Mouse (Mus musculus) layer of hippocampus, adult 11-12 months (tissue): ENCODE data around the gene Entr1.
"Not testable (repeated sequence)": the region's sequence is repeated elsewhere in the genome, so short reads cannot be mapped to it uniquely, and the experiment has no call there.

Source experiments
- DNase-seq: peaks from one replicate; pipeline ENCODE4 v3.0.0; 2022; ENCODE audit warnings: low spot score

The Entr1 gene

DNA sequence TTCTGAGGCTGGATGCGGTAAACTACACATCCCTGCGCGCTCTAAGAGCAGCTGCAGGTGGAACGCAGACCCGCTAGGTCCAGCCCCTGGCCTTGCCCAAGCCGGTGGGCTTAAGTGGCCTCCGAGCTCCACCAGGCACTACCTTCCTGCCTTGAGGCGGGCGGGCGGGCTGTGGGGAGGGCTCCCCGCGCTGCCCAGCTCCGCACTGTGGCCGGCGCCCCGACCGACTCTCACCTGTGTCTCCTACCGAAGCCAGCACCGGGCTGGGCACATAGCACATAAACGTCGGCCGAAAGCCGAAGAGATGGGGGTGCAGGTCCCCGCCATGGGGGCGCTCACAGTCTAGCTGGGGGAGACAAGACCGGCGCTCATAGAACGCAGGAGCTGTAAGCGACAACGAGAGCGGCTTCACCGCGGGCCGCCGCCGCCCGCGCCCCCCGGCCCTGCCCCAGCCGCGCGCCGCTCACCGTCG lies 398 bp downstream of the Entr1 start:
- DNase-seq: no peak

DNA sequence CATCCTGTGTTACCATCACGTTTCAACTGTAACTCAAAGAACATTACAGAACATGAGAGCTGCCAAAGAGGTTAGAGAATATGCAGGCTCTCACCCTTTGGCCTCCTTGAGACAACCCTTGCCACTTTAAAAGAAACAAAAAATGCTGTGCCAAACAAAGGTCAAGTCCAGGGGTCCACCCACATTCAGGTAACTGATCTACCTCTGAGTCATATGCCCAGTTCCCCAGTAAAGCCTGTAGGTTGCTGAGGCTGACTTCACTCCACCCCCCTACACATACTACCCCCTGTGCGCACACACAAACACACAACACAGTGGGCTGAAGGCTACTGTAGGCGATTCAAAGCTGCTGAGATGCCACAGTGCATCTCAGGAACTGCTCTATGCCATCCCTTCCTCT lies 1.4 kb downstream of the Entr1 start:
- DNase-seq: no peak

DNA sequence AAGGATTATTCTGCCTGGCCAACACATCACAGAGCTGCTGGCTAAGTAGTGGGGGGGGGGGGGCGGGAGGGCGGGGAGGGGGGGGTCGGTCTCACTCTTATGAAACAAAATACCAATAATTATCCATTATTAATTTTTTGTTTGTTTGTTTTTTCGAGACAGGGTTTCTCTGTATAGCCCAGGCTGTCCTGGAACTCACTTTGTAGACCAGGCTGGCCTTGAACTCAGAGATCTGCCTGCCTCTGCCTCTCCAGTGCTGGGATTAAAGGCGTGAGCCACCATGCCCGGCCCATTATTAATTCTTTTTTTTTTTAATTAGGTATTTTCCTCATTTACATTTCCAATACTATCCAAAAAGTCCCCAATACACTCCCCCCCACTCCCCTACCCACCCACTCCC lies 8.2 kb downstream of the Entr1 start:
- not testable (repeated sequence) for DNase-seq

DNA sequence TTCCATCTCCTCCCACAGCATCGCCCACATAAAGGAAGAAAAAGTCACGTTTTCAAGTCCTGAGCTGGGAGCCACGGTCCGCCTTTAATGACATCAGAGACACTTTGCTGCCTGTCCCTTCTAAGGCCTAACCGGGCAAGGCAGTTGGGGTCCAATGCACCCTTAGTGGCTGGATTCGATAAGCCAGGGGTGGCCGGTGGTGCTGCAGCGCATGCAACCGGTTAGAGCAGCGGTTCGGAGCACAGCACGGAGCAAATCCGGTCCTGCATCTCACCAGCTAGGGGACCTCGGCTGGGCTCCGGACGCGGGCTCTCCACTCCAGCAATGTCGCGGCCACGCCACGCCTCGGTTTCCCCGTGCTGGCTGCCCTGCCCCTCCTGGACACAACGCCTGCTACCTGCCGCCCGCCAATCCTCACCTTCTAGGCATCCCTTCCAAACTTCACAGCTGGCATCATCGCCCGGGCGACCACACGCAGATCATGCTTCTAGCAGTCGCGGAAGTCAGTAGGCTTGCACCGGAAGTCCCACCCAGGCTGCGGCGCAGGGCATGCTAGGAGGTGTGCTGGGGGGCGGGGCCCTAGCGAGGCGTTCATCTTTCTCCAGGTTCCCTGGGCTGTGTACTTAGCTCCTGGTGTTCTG lies 8.9 kb downstream of the Entr1 start, which contains the start of gene Snapc4:
Gene Snapc4, minus strand, starts transcription at position 523 of the 641 bp plus-strand sequence.
- peak; percentile 83 for DNase-seq

DNA sequence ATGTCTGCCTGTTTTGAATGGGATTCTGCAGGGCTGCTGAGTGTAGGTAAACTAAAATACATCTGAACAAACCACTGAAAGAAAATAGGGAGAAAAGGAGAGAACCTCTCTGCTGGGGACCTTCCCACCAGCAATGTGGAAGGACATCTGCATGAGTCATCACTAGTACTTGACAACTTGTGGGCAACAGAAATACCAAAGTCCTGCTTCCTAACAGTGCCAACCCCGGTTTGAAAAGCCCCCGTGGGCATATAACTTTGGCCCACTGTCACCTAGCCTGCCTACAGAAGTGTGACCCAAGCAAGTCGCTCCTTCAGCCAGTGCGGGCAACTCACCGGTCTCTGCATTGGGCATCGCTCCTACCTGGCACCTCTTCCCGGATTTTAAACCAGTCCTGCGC lies 16.7 kb downstream of the Entr1 start:
- DNase-seq: no peak

DNA sequence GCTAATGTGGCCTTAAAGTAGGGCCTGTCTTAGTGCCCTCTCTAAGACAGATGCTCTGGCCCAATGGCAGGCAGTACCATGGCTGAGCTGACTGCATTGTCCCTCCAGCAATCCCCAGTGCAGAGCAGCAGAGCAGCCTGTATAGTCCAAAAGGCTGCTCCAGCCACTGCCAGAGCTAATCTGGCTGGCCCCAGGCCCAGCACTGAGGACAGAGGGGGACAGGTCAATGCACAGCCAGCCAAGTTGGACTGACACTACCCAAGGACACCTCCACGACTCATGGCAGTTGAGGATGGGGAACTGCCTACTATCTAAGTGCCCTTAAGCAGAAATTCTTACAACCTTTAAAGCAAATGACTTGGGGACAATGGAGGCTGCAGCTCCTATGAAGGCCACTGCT lies 20.5 kb downstream of the Entr1 start:
- DNase-seq: no peak

DNA sequence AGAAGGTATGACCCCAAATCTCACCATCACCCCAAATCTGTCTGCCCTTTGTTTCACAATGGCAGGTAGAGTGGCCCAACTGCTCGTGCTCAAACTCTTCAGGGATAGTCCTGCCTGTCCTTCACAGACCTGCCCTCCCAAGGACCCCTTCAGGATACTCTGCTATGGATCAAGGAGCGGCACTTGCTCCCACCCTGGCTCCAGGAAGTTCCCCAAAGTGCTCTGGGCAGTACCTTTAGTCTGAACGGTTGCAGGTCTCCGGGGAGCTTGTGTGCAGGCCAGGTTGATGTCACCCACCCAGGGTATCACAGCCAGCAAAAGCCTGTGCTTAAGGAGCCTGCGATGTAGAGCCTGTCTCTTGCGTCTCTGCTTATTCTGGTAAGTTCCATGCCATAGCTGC lies 21.2 kb downstream of the Entr1 start:
- DNase-seq: no peak

DNA sequence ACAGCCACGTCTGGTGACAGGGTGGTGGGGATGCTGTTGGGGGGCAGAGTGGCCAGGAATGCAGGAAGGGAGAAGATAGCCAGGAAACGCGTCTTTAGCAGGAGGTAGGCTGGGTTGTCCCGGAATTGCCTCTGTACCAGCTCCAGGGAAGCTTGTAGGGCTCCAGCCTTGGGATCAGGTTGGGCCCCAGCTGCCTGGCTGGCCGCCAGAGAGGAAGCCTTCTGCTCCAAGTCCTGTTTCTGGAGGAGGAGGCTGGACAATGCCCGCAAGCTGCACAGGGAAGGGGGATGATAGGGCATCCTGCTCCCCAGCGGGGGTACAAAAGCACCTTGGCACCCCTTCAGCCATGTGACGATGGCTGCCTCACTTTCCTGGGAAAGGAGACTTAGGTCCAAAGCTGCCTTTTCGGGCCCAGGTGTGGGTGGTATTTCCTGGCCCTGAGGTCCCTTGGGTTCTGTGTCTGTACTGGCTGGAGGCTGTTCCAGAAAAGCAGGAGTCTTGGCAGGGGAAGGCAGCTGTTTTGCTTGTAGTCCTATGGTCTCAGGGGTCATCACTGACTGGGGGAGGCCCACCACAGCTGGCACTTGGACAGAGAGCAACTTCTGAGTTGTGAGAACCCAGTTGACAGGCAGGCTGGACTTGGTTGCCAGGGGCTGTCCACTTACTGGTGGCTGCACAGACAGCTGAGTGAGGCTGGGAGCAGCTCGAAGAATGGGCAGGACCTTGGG lies 24.2 kb downstream of the Entr1 start:
- no peak for DNase-seq

DNA sequence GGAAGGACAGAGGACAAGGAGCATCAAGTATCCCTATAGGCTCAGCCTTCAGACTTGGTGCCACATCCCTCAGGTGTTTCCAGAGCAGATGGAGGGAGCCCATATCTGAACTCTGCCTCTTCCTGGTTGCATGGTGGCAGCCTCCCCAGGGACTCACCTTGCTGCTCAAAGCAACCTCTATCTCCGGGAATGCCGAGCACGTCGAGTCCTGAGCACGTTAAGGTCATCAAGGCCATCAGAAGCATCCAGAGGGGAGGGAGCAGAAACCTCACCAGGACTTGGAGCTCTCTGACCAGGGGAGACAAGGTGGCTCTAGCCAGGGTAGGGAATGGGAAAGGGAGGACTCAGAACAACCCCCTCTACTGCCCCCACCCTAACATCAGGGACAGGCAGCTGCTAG lies 25.6 kb downstream of the Entr1 start:
- no peak for DNase-seq

DNA sequence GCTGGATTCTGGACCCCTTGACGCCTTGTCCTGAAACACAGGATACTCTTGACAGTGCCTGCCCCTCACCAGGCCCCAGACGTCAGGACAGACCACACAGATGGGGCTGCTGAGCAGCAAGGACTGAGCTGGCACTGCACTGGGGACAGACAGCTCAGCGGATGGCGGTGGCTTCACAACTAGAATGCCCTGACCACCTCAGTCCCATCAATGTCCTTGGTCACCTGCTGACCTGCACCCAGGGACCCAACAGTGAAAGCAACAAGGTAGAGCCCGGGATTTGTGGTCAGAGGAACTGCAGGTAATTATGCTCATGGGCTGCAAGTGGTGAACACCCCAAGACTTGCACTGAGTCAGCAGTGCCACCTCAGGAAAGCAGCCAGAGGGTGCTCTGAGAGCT lies 26.1 kb downstream of the Entr1 start:
- no peak for DNase-seq

DNA sequence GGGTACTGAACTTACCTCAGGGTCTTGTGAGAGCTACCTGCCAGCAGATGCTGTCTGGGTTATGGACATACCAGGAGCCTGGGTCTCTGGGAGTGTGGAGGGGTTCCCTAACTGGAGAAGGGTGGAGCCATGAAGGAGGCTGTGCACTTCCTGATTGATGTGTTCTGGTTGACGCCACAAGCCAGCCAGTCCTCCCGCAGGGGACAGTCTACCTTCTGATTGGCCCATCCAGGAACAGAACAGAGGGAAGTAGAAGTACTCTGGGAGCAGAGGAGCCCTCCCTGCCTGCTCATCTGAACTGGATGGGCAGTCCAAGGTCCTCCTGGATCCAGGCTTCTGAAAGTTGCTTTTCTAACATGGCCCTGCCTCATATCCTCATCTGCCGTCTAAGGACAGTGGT lies 28.3 kb downstream of the Entr1 start, which contains the start of gene Card9:
Gene Card9, minus strand, starts transcription at position 147 of the 400 bp plus-strand sequence.
- no peak for DNase-seq

DNA sequence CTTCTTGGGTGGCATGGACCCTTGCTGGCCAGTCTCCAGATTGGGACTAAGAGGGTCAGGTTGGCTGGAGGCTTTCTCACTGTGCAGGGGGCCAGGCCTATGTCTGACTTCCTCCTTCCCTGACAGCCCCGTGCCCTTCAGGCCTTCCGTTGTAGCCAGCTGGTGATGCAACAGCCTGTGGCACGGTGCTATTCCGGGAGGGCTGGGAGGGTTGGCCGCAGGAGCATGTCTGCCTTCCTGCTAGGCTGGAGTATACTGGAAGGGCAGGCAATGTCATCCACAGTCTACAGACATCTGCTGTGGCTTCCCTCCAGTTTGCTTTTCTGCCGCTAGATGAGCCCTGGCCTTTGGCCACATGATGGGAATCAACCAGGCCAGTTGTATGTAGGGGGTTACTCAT lies 29.1 kb downstream of the Entr1 start:
- DNase-seq: no peak

DNA sequence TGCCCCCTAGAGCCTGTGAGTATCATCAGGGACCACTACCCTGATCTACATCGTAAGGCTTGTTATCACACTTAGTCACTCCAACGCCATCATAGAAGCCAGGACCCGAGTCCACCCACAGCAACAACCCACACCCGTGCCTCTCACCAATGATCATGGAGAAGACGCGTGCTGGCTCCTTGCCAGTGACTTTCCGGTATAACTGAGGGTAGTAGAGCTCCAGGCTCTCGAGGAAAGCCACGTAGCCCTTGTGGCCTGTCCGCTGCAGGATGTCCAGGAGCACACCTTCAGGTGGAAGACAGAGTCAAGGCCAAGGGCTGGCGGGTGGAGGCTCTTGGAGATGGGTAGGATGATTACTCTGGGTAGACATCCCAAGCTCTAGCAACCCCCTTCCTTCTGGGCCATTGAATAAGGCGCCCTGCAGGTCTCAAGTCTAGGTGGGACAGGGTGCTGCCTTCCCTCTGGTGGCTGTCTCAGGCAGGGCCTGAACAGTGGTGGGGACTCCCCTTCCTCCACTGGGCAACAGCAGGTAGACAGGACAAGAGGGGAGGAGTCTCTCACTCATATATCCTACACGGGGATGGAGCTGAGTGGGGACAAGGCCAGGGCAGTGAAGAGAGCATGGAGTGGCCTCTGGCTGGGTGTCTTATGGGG lies 30.3 kb downstream of the Entr1 start:
- no peak for DNase-seq

DNA sequence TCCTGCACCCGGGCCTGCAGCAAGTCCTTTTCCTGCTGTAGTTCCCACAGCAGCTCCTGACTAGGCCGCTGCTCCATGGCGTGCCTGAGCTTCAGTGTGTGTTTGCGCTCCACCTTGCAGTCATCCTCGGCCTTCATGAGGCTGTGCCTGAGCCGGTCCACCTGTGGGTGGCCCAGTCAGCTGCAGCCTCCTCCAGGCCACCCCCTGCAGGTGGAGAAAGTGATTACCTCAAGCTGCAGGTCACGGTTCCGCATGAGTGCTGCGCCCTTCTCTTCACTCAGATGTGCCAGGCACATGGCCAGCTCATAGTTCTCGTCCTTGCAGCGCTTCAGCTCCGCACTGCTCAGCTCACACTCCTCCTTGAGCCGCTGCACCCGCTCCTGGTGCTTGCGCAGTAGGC lies 31.6 kb downstream of the Entr1 start:
- no peak for DNase-seq

DNA sequence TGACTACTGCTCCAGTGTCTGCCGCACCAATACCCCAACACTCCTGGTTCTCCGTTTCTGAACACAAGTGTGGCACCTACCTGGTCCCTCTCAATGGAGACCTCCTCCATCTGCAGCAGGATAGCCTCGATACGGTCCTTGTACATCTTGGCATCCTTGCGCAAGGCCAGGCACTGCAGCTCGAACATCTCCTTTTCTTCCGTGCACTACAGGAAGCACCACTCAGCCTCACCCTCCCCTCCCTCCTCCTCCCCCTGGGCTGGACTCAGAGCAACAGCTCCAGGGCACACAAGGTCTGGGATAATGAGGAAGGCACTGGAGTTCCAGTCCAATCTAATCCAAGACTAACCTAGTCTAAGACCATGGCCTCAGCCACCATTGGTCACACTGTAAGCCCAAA lies 32.4 kb downstream of the Entr1 start:
- no peak for DNase-seq

DNA sequence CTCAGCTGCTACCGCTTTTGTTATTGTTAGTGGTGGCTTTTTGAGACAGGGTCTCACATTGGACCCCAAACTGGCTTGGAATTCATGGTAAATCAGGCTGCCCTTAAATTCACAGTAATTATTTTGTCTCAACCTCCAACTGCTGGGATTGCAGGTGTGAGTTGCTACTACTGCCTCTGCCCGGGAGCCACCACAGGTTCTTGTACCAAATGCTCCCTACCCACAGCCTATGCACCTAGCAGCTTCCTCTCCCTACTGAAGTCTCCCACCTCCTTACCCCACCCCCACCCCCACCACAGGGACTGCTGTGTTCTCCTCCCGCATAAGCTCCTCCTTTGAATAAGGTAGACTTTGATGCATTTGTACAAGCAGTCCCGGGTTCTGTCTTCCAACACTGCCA lies 32.9 kb downstream of the Entr1 start:
- no peak for DNase-seq

DNA sequence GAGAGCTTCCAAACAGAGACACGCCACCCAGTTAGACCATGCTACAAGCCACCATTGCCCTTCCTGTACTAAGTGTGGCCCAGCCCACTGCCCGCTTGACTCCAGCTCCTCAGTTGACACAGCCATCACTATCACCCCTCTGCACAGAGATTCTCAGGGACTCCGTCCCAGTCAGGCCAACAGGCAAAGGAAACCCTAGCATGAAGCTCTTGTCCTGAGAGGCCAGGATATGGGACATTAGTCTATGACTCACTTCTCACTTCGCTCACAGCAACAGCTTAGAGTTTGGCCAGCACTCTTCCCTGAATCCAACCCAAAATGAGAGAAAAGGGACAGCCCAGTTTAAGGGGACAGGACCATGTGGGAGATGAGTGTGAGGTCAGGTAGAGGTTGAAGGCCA lies 34.7 kb downstream of the Entr1 start:
- no peak for DNase-seq

DNA sequence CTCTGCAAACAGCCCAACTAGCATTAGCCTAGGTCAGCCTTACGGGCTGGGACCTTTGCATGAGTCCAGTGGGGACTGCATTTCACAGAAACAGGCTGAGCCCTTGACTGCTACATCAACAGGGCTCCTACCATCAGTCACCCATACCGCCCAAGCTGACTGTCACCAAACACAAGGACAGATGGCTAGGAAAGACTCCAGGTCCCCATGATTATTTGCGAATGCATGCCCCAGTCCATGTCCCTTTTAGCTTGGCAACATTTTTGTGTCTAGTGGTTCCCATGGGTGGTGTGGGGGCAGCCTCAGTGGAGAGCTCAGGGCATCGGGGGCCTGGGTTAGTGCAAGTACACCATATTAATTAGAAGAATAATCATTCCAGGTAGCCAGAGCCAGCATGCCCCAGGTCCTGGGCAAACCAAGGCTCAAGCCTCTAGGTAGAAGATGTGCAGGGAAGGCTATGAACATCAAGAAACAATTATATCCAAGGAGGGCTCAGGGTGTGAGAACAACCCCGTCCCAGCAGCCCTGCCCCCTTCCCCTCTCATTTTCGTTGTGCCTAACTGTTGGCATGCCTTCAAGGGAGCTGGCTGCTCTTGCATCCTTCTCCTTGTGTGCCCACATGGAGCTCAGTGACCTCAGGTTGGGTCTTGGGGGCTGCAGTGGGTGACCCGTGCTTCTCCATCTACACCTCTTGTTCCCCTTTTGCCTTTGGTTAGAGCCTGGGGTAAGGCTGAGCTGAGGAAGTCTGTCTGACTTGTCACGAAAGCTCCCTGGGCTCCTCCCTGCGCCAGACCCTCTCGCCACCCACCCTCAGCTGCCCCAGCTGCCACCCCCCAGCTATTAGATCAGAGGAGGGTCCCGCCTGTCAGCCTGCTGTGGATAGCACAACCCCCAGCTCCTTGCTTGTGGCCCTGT lies 35.8 kb downstream of the Entr1 start:
- DNase-seq: no peak

DNA sequence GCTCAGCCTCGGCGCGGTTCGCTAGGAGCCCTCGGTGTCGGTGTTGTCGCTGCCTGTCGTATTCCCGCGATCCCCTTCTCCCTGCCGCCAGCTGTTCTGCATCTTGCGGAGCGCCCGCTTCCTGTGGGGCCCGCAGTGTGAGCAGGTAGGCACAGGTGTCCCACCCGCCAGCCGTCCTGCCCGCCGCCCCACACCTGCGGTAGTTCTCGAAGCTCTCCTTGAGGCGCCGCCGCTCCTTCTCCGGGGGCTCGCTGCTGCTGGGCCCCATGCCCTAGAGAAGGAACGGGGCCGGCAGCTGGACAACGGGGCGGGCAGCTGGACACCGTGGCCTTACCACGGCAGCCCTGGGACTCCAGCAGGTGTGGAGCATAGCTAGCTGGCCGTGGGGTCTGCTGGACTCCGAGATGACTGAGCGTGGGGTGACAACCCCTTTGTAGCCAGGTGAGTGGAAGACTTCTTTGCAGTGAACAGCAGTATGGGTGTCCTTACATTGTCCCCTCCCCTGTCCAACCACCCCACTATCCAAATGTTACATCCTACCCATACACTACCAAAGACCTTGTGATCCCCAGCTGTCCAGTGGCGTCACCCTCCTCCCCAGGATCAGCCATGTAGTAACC lies 36.7 kb downstream of the Entr1 start:
- DNase-seq: no peak

DNA sequence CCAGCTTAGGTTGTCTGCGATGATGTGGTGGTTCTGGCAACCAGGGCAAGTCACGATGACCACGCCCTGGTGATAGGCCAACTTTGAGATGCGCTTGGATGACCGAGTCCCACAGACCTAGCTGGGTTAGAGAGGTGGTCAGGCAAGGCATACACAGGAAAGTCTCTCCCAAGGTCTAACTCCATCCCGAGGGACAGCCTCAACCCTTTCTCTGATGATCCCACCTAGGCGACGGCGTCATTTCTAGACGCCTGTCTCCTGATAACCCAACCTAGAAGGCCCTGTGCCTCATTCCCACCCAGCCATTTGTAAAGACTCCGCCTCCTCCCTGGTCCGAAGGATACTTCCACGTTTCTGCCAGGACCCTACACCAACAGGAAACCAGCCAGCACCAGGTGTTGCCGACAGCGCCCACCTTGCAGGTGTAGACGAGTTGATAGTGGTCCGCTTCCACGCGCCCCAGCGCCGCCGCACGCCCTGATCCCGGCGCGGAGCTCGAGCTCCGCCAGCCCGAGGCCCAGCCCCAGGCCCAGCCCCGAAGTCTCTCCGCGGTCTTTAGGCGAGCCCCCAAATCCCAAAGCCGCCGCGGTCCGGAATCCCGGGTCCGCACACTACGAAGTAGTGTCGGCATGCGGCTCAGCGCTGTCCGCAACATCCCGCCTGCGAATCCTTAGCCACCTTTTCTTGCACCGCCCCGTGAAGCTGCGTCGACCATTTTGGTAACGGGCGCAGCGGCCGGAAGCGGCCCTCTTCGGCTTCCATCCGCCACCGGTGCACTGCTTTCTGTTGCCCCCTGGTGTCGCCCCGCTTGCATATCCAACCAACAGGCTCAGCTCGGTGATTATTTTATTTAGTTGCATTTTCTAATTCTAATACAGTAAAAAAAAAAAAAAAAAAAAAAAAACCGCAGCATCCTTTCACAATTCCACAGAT lies 37.5 kb downstream of the Entr1 start, which contains the start of gene Dnlz:
Gene Dnlz, minus strand, starts transcription at position 753 of the 933 bp plus-strand sequence.
- DNase-seq: peak; percentile 95
